Mouse (Mus musculus) right cerebral cortex, postnatal 36 days (tissue): ENCODE results near the gene Cp.
"Not testable (repeated sequence)": the region's sequence is repeated elsewhere in the genome, so short reads cannot be mapped to it uniquely, and the experiment has no call there.

Source experiments
- DNase-seq, 2 experiments: peaks; one replicate each; pipeline ENCODE4 v3.0.0; 2022; ENCODE audit warnings: low spot score in 2 of 2, mixed read lengths in 1 of 2

The Cp gene

DNA sequence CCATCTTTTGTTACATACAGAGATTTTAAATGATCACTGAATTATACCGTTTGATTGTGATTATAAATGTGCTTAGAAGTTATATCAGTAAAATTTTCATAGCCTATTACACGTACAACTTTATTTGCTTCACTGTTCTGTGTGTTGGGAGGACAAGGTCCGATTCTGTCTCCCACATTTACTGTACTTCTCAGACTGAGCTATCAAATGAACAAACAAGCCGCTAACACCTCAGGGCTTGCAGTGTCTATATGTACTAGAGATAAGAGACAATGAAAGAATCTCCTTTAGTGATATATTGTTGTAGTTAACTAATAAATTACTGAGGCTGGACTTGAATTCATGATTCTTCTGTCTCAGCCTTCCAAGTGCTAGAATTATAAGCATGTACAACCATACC lies 50.4 kb downstream of the Cp start:
- DNase-seq, result no peak

DNA sequence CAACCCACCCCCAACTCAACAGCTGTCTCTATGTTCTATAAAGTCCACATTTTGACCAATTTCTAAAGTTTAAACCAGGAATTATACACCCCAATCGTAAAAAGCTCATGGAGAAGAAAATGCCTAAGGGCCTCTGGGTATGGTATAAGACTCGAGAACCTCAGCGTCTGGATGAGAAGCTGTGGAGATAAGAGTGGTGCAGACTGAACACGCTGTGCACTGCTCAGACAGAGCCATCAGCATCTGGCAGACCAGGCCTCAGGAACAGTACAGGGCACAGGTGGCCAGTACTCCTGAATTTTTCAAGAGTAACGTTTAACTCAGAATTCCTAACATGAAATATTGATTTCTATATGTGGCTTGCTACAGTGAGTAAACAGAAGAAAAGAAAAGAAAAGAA lies 50.9 kb downstream of the Cp start:
- no peak for DNase-seq

DNA sequence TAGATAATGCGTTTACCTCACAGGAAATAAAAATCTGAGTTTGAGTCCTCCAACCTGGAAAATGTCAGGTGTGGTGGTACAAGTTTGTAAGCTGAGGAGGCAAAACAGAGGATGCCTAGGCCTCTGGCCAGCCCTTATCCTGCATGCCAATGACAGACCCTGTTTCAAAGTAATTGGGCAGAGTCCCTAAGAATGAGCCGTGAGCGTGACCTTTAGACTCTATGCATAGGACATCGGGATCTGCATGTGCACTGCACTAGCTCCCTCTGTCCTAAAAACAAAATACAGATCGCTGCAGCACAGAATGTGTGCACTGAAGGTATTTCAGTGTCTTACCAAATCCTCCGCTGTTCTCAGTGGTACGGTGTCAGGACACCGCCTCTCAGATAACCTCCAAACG lies 53.6 kb downstream of the Cp start:
- DNase-seq, result no peak

DNA sequence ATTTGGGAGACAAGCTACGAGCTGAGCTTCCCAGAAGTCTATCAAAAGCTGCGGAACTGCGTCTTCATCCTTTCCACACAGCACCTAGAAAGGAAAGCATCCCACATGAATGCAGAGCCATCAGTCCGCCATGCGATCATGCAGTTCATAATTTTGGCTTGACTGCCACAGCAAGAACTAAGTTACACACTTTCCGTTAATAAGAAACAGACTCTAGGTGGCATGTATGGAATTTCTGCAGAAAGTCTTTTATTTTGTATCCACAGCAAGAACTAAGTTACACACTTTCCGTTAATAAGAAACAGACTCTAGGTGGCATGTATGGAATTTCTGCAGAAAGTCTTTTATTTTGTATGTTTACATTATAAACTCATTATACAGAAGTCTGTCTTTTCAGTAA lies 54.1 kb downstream of the Cp start:
- not testable (repeated sequence) for DNase-seq

DNA sequence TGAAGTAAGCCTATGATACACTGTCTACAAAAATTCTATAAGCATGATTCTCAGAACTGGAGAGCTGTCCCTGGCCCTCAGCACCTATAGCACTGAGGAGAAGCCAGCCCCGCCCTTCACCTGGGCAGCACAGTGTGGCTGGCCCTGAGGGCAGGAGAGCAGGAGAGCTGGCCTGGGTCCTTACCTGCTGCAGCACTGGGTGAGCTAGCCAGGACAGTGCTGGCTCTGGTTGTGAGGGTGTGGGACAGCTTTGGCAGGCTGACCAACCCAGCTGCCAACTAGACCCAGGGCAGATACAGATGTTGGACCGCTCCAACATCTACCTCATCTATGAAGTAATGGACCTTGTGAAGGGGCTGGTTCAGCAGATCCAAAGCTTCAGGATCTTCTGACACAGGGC lies 57.6 kb downstream of the Cp start:
- DNase-seq, result no peak

DNA sequence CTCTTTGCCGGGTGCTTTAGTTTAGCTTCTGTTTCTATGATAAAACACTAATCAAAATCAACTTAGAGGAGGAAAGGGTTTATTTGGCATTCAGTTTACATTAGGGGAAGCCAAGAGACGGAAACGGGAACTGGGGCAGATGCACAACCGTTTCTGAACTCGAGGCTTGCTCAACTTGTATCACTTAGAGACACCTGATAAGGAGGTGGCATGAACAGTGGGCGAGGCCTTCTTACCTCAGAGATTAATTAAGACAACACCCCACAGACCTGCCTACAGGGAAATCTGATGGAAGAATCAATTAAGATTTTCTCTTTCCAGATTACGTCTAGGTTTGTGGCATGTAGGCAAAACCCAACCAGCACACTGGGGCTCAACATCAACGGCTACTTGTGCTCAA lies 61.2 kb downstream of the Cp start:
- DNase-seq, result no peak

DNA sequence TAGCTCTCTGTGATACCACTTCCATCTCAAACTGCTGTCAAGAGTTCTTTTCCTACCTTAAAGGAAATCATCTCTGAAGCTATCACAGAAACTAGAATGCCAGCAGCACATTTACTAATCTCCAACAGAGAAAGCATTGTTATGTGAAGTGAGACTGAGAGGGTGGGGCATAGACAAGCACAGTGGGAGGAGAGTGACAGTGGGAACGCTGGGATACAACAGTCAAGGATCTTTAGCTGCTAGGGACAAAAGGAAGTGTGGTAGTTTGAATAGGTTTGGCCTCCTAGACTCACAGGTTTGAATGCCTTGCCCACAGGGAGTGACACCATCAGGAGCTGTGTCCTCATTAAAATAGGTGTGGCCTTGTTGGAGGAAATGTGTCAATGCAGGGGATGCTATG lies 67.0 kb downstream of the Cp start:
- DNase-seq, result no peak

DNA sequence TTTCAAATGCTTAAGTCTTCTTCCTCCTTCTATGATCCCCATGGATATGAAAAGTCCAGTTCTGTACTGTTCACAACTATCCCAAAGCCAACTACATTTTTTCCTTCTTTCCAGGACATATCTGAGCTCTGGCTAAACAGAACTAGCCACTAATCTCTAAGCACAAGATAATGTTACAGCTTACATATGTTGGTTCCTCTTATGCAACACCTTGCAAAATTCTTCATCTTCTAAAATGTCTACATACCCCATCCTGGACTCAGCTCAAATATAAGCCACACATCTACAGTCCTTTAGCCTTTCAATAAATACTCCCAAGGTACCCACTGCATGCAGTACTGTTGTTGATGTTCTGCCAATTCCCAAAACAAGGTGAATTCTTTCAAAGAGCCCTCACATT lies 69.6 kb downstream of the Cp start:
- no peak for DNase-seq

DNA sequence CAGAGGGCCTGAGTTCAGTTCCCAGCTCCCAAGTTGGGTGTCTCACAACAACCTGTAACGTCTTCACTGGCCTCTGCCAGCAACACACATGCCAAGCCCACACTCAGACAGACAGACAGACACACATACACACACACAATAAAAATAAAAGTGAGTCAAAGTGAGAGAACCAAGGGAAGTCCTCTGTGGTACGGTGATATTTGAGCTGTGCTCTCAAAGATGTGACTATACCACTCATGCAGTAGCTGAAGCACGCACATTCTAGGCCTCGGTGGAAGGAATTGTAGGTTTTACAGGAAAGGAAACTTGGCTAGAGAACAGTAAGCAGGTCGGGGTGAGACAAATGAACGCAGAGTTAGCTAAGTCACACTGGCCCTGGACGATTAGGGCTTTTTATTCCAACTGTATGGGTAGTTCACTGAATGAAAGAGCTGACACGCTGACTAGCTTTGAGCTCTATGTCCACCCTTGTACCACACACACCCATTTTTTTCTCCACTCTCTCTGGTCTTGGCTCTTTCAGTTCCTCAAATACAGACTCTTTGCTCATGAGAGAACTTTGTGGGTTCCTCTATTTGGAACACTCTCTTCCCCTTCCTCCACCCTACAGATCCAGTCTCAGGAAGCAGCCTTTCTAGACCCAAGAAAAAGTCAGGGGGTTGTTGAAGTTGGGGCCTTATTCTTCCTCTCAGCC lies 70.3 kb downstream of the Cp start:
- no peak for DNase-seq

DNA sequence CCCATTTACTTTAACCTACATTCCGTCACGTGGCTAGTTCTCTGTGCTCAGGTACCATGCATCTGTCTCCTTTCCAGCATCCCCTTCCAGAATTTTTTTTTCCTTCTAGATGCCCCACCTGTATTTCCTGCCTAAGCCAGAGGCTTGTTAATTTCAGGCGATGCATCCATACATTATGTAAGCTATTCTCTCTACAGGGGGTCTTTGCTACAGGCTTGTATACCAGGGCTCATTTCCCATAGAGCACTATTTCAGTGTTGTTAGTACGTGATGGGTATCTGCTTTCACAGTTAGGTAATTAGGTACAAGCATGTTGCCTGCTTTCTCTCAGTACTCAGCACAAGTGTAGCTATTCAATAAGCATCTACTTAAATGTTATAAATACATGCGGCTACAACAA lies 70.9 kb downstream of the Cp start:
- DNase-seq, result no peak

DNA sequence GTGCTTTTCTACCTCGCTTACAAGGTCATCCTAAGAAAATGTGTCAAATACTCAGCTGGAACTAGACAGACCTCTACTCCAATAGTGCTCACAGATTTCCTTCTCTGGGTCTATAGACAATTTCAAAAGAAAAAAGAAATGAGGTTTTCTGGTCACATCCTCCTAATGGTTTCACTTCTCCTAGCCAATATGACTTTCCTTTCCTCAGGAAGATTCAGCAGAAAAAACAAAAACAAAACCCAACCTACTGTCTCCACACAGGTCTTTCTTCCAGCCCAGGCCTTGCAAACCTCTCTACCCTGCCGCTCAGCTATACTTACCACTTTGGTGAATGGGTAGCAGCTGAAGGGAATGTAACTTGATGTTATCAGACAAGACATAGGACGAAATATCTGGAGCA lies 71.8 kb downstream of the Cp start:
- no peak for DNase-seq

DNA sequence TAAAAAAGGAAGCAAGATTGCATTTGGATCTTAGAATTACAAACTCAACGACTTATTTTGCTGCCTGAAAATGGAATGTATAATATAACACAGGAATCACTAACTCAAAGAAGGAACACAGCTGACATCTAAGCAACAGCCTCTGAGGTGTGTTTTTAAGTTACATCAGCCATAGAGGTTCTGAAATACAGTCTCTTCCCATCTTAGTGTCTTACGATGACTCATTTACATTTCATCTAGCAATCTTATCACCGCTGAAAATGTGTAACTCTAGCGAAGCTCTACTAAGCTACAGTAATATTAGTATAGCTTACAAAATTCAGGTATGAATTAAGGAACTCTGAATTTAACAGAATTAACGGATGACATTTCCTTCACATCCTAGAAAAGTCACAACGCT lies 74.0 kb downstream of the Cp start:
- DNase-seq, result no peak

DNA sequence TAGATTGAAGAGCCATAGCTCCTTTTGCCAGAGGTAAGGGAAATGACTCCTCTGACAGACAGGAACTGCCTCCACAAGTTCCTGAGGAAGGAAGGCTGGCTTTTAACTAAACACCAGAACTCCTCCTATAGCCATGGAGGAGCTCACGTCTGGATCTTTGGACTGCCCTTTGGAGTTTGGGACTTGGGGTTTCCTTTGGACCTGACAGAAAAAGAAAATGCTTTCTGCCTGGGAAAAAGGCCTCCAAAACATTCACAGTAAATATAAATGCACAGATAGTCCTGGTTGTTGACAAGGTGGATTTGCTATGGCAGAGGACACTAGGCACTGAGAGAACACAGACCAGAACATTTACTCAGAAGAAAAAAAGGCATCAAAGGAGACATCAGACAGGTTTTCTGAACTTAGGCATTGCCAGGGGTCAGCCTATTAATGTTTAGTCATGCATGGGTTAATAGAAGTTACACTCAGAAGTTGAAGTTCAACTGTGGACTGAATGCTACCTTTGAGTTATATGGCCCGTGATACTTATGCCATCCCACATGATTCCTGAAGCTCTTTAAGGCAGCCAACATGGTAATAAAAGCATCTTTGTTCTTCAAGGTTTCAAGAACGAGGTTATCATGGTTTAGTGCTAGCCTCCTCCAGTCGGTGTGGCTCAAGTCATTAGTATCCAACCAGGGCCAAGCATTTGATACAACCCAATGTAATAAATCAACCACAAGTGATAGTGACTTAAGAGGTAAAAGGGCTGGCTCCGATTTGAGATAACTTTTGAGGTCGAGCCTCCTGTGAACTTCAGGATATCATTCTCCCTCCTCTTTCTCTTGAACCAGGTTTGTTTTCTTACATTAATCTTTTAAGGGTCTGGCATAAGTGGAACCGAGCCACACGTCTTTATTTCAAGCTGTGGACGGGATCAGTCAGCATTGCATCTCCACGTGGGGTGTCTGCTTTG lies 77.2 kb downstream of the Cp start:
- DNase-seq, result no peak

DNA sequence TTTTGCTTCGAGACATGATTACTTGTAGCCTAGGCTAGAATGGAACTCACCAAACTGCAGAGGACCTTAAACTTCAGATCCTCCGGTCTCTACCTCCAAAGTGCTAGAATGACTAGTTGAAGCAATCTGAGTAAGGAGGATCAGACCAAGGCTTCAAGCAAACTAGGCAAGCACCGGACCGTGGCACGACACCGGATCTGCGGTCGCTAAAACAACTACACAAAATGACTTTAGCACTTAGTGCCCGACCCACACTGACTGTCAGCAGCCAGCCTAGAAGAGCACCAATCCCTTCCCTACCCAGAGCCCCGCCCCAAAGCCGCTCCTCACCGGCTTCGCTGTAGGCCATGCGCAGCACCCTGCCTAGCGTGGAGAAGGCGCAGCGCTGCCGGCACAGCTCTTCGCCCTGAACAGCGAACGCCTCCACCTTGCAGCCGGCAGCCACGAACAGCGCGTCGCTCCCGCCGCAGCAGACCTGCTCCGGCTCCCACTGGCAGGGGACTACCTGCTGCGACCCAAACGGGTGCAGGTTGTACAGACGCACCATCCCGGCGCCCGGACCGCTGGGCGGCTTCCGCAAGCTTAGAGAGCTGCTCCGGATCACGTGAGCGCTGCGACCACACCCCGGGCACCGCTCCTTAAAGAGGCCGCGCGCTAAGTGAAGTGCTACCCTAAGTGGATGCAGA lies 78.0 kb downstream of the Cp start, which contains the start of gene Hps3:
Gene Hps3, minus strand, starts transcription at position 597 of the 686 bp plus-strand sequence.
- DNase-seq, result peak; percentile 88

DNA sequence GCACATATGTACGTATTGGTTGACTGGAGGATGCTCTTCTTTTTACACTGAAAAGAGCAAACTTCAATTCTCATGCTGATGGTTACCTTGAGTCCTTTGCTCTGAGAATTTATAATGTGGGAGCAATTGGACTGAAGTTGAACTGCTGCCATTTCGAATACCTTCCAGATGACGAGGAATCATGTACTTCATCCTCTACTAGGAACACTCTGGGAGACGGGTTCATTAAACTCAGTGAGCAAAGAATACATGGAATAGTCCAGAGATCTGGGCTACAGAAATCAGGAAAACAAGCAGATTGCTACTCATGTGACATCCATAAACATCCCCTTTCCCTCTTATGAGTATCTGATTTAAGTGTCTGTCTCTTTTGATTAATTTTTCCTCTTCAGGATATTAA lies 79.2 kb downstream of the Cp start:
- no peak for DNase-seq

DNA sequence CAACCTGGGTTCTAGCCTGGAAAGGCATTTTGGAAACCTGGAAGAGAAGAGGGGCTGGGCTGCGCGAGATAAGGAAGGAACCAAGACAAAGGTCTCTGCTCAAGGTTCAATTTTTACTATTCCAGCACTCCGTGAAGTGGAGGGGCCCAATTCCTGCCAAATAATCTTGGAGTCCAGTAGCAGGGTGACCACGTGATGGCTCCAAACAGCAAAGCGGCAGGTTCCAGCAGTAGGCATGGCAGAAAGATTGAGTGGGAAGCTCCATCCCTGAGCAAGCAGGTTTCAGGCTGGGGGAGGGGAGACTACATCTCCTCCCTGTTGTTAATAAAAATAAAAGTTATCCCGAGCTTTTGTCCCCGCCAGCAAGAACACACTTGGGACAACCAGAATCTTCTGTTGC lies 84.6 kb downstream of the Cp start:
- not testable (repeated sequence) for DNase-seq

DNA sequence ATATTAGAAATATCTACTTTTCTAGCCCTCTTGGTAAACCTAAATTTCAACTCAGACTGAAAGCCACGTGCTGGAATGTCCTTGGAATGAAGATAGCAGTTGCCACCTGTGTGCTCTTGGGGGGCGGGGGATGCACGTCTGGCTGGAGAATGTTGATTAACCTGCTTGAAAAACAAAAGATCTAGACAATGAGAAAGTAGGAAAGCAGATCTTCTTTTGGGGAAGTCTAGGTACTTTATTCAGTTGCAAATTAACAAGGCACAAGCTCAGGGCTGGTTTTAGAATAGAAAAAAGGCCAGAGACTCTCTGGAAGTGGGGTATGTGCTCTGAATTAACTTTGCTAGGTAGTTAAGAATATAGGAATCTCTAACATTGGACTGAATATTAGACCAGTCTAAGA lies 87.9 kb downstream of the Cp start:
- not testable (repeated sequence) for DNase-seq

DNA sequence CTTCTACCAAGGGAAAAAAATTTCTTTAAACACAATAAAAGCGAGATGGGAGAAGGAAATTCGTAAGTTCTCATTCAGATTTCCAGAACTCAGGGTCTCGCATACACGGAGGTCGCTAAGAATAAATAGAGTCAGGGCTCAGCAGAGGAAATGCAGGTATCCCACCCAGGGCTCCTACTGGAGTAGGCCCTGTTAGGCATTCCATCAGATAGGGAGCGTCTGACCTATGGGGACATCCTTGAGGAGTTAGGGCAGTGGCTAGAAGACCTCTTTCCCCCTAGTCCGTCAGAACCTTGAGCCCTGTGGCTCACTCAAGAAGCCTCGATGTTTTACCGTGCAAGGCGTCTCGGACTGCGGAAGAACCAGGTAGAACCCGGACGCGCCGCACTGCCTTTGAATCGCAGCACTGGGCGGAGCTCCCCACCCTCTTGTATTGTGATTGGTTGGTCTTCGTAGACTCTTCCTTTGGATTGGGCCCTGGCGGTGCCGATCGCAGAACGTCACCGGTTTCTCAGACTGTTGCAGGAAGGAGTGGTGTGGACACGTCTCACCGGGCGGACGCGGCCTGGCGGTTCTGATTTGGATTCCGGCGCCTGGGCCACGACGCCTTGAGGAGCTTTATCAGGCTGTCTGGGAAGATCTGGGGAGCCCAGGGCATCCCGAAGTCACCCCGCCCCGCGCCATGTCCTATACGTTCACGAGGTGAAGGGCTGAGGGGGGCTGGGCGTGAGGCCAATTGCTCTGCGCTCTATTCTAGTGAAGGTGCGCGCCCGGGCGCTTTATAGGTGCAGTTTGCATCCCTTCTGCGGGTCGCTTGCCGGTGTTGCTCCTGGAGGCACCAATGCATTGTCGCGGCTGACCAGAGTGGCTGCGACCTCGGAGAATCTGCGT lies 100.7 kb downstream of the Cp start, which contains the start of gene Hltf:
Gene Hltf, plus strand, starts transcription at position 506 of the 891 bp plus-strand sequence.
- peak; percentile 94 for DNase-seq

DNA sequence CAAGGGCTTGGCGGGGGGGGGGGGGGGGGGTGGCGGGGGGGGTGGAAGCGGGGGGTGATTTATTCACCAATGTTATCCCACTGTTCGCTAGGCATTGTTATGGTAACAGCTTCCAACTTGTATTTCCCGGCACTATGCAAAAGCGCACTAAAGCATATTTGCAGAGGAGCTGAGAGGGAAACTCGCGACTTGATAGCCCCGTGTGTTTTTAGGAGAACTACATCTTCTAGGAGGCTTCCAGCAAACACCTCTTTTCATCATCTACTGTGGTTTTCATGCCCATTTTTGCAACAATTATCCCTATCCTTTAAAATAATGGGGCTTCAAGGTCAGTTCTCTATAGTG lies 101.3 kb downstream of the Cp start:
- no peak for DNase-seq
